Mouse (Mus musculus): ENCODE measurements at regions not wholly inside any gene's neighbourhood (a gene's known extent, or its start where the extent isn't known, plus 50 kb on each side); places are given as distances from the start of the nearest gene placed in this dataset.
"Not testable (repeated sequence)": the region's sequence is repeated elsewhere in the genome, so short reads cannot be mapped to it uniquely, and the experiment has no call there.

DNA sequence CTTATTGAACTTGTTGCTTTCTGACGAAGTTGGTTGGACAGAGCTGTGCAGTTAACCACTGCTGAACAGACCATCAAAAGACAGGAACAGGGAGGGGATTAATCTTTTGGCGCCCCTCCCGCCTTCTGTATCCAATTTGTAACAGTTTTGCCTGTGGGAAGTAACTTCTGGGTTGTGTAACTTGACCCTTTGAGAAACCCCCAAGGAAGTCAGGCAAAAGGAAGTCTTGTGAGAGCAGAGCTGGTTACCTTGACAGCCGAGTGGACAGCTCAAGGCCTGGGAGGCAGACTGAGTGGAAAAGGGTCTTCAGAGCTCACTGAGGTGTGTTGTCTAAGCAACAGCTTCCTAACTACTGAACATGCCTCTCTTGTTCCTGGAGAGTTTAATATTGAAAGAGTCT is 75.8 kb upstream of the Hao2 start:
- DNase-seq (ENCODE audit: low read depth, low spot score) = no peak

DNA sequence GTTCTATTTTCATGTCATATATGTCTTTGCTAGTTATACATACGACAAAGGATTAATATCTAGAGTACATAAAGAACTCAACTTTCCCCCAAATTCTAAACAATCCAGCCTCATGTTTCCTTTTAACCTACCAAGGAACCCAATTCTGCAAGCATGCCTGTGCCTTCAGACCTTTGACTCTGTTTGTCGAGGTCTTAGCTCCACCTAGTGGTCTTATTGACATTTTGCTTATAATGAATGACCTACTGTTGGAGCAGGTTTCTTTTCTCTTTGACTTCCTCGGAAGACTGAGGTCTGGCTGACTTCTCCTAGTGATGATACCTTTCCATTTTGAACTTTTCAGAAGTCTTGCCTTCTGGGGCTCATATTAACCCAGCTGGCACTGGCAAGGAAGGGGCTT is 82.7 kb upstream of the Hao2 start:
- peak; percentile 7 for DNase-seq (ENCODE audit: low read depth, low spot score)

DNA sequence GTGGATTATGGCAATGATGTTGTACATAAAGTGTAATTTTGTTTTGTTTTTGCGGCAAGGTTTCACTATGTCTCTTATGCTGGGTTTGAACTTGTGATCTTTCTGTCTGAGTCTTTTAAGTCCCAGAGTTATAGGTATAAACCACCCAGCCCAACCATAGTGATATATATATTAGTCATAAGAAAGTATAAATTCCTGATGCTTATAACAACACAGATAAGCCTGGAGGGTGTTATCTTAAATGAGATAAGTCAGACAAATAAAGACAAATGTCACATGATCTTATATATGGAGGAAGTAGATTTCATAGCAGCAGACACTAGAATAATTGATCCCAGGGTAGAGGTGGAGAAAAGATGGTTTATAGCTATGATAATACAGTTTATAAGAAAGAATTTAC is 89.7 kb upstream of the Hao2 start:
- DNase-seq (ENCODE audit: low read depth, low spot score) = no peak

DNA sequence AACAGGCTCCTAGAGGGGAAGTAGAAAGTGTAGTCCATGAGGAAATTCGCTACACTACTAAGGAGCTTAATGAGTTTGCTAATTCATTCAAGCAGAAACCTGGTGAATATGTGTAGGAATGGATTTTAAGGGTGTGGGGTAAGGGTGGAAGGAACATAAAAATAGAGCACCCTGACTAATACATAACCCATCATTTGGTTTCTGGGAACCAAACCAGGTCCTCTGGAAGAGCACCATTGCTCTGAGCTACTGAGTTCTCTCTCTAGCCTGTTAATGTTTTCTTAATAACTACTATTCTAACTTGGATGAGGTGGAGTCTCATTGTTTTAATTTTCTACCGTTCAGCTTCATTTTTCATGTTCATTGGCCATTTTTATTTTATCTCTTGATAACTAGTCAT is 94.2 kb upstream of the Hao2 start:
- not testable (repeated sequence) for DNase-seq (ENCODE audit: low read depth, low spot score)

DNA sequence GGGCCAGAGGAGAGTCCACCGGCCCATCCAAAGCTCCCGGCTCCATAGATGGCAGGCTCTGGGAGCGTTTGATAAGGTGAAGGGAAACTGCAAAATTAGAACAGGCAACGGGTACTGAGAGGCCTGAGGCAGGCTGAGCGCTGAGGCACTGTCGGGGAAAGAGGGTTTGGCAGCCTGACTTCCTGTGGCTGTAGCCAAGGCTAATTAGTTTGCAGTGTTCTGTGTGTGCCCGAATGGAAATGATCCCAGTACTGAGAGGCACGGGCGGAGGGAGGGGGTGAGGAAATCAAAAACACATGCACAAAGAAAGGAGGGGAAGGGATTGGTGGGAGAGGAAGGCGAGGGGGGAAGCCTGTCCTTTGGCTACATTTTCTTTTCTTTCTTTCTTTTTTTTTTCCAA is 97.8 kb upstream of the Hao2 start:
- DNase-seq (ENCODE audit: low read depth, low spot score) = peak; percentile 9

DNA sequence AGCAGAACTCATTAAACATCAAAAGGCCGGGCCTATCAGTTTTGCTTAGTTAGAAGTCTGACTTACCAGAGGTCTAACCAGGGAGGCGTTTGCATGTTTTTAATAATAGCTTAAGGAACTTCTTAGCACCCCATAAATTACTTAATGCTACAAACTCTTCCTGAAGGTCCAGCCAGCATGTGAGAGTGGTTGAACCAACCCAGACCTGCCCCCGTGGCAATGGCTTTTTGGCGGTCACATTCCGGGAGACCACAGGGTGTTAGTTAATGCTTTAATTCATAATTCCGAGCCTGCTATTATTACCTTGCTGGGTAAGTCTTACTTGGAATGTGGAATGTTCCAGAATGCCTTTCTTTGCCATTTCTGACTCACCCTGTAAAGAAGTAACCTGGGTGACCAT is 98.2 kb upstream of the Hao2 start:
- DNase-seq (ENCODE audit: low read depth, low spot score) = no peak

DNA sequence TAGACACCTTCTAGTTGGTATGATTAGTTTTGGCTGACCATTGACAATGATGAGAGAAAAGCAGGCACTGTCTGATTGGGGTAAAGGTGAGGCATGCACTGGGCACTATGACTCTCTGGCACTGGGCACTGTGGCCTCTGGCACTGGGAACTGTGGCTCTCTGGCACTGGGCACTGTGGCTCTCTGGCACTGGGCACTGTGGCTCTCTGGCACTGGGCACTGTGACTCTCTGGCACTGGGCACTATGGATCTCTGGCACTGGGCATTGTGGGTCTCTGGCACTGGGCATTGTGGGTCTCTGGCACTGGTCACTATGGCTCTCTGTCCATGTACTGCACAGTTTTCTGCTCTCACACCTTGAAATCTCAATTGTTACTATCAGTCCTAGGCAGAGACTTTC is 101.0 kb upstream of the Hao2 start:
- no peak for DNase-seq (ENCODE audit: low read depth, low spot score)

DNA sequence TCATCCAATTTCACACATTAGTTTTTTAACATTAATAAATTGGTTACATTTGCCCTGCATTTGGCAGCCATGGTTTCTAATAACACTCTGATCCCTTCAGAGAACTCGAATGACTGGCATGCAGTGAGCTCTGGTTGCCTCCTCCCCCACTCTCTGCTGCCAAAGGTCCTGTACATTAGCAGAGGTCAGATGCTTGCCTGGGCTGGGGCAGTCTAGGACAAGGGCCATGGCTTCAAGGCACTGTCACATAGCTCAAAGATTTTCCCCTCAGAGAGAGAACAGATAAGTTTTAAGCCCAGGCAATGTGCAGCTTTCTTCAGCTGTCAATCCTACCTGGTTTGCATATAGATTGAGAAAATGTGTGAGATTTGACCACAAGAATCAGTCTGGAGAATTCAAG is 110.2 kb upstream of the Wars2 start:
- DNase-seq (ENCODE audit: low read depth, low spot score) = no peak

DNA sequence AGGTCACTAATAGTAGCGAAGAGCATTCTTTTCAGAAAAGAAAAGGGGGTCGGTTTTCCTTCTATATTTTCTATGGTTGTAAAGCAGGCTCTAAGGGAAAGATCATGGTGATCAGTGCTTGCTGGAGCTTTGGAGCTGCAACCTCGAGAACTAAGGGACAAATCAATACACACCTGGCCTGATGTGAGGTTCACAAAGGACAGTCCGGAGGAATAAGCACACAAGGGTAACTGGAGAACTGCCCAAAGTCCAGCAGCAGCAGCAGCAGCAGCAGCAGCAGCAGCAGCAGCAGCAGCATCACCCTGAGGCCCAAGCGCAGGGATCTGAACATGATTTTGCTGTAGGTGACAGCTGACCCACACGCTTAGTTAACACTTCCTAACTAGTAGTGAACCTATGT is 94.7 kb upstream of the Wars2 start:
- DNase-seq (ENCODE audit: low read depth, low spot score) = no peak

DNA sequence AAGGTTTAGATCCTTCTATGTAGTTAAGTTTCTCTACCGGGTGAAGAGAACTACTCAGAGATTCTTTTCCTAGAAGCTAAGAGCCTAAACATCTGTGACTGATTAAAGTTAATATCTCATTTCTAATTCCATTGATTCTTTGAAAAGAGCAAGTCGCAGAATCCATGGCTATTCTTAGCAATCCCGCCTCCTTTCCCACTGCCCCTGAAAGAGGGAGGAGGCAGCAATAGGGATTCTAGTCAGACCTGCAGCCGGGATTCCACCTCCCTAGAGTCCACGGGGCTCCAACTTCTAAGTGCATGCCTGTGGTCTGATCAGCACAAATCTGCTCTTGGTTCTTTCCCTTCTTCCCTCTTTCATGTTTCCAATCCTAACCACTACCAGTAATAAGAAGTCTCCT is 93.7 kb upstream of the Wars2 start:
- no peak for DNase-seq (ENCODE audit: low read depth, low spot score)

DNA sequence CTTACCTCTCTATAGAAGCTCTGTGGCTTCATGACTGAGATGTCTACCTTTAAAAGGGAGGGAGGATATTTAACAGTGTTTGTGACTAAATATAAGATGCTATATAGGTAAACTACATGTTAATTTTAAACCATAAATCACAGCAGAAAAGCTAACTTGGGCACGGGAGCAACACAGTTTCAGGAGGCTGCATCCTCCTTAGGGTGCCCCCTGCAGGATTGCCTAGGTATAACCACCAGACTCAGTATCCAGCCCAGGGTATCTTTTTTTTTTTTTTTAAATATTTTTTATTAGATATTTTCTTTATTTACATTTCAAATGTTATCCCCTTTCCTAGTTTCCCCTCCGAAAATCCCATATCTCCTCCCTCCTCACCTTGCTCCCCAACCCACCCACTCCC is 91.6 kb upstream of the Wars2 start:
- DNase-seq (ENCODE audit: low read depth, low spot score) = no peak

DNA sequence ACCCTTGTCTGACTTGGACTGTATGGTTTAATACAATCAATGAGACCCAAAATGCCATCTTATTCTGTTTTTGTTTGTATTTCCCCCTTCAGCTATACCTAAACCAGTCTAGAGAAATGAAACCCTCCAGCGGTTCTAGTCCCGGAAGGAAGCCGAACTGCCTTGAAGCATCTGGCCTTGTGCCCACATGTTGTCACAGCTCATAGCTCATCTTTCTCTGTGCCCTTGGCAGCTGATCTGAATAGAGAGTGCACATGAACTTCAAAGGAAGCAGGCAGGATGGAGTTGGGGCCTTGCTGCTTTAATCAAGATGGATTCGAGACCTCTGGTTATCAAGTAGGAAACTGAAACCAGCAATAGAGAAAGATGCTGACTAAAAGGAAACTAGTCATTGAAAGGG is 88.7 kb upstream of the Wars2 start:
- DNase-seq (ENCODE audit: low read depth, low spot score) = no peak

DNA sequence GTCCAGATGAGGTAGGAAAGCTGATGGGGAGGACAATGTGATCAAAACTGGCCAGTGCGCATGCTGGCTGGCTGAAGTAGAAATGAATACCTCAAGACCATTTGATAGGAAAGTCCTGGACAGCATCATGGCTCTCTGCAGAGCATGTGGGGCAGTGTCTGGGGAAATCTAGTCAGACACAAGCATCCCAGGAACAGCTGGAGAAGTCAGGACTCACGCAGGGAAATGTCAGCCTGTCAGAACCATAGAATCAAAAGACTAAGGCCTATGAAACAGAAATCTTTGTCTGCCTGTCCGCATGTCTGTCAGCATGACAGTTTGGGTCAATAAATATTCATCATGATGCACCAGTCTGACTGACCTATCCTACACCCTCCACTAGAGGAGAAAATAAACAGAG is 73.7 kb upstream of the Wars2 start:
- no peak for DNase-seq (ENCODE audit: low read depth, low spot score)
